Mouse (Mus musculus): ENCODE data around the gene Fnip2.
"Not testable (repeated sequence)": the region's sequence is repeated elsewhere in the genome, so short reads cannot be mapped to it uniquely, and the experiment has no call there.

The Fnip2 gene

GRCm38 (mm10) chr3:79567703-79568362, at the start of gene Fnip2:
Gene Fnip2, minus strand, starts transcription at chr3:79567796.
- peak; percentile 81 for DNase-seq (ENCODE audit: low read depth, low spot score)

- DNase-seq (ENCODE audit: low read depth, low spot score): no peak
Observed at GRCm38 (mm10) chr3:79609886-79610285, 42.3 kb upstream of the Fnip2 start.

- no peak for DNase-seq (ENCODE audit: low read depth, low spot score)
Observed at GRCm38 (mm10) chr3:79595468-79595867, 27.9 kb upstream of the Fnip2 start.

GRCm38 (mm10) chr3:79591793-79592471, 24.3 kb upstream of the Fnip2 start:
- no peak for DNase-seq (ENCODE audit: low read depth, low spot score)

- DNase-seq (ENCODE audit: low read depth, low spot score): peak; percentile 65
Observed at GRCm38 (mm10) chr3:79590863-79591792, 23.5 kb upstream of the Fnip2 start, which contains the start of gene Ppid. Gene Ppid, plus strand, starts transcription at chr3:79591342.

GRCm38 (mm10) chr3:79589671-79590070, 22.1 kb upstream of the Fnip2 start:
- DNase-seq (ENCODE audit: low read depth, low spot score): no peak

- DNase-seq (ENCODE audit: low read depth, low spot score): peak; percentile 69
Observed at GRCm38 (mm10) chr3:79586804-79587203, 19.2 kb upstream of the Fnip2 start.

GRCm38 (mm10) chr3:79579891-79580575, 12.4 kb upstream of the Fnip2 start:
- no peak for DNase-seq (ENCODE audit: low read depth, low spot score)

GRCm38 (mm10) chr3:79578164-79578563, 10.6 kb upstream of the Fnip2 start:
- DNase-seq (ENCODE audit: low read depth, low spot score): no peak

GRCm38 (mm10) chr3:79577606-79578005, 10.0 kb upstream of the Fnip2 start:
- DNase-seq (ENCODE audit: low read depth, low spot score): no peak

- no peak for DNase-seq (ENCODE audit: low read depth, low spot score)
Observed at GRCm38 (mm10) chr3:79576865-79577264, 9.3 kb upstream of the Fnip2 start.

- DNase-seq (ENCODE audit: low read depth, low spot score): no peak
Observed at GRCm38 (mm10) chr3:79576468-79576816, 8.8 kb upstream of the Fnip2 start.

- DNase-seq (ENCODE audit: low read depth, low spot score): no peak
Observed at GRCm38 (mm10) chr3:79575576-79576467, 8.2 kb upstream of the Fnip2 start.

GRCm38 (mm10) chr3:79574336-79574735, 6.7 kb upstream of the Fnip2 start:
- no peak for DNase-seq (ENCODE audit: low read depth, low spot score)

- DNase-seq (ENCODE audit: low read depth, low spot score): not testable (repeated sequence)
Observed at GRCm38 (mm10) chr3:79573376-79573775, 5.8 kb upstream of the Fnip2 start.

GRCm38 (mm10) chr3:79572399-79572798, 4.8 kb upstream of the Fnip2 start:
- DNase-seq (ENCODE audit: low read depth, low spot score): no peak

- DNase-seq (ENCODE audit: low read depth, low spot score): no peak
Observed at GRCm38 (mm10) chr3:79569351-79569681, 1.7 kb upstream of the Fnip2 start.

- DNase-seq (ENCODE audit: low read depth, low spot score): no peak
Observed at GRCm38 (mm10) chr3:79568629-79569350, 1.2 kb upstream of the Fnip2 start.

- DNase-seq (ENCODE audit: low read depth, low spot score): no peak
Observed at GRCm38 (mm10) chr3:79566716-79567691, 592 bp downstream of the Fnip2 start.

Measured in retina, adult 2 months (tissue).